7 mouse cellular contexts compared by ENCODE assay signal in genomic region chr17:88668452-88668851, GRCm38 (mm10). TPM values are rescaled to one million over a fixed set of nuclear protein-coding genes. Genes with fewer than 3 reads are reported as not detected.
DNase-seq lines count a peak whose midpoint lies in the region; ATAC-seq and TF ChIP-seq lines count a peak whose summit lies in the region.

Gtf2a1l (plus strand) TSS chr17:88668660.

- WGBS in embryonic facial prominence, embryonic 13.5 days: 34% methylated on average over 21 of the region's 21 CpGs
- 37% methylated on average over 21 of the region's 21 CpGs for WGBS in limb, embryonic 10.5 days
- WGBS in midbrain, embryonic 13.5 days: 31% methylated on average over 21 of the region's 21 CpGs
- WGBS in stomach, embryonic 14.5 days: 22% methylated on average over 21 of the region's 21 CpGs

- TF ChIP-seq RAD21 in CH12.LX (IDR thresholded peaks at IDR 0.05; ENCODE audit: low read depth, low read length): no peak

- no peak for DNase-seq in CH12.LX (ENCODE audit: extremely low read depth)
- peak; percentile 57 for DNase-seq in T-cell, adult 2 months (ENCODE audit: low spot score)
- peak; percentile 64 for DNase-seq in induced T-regulatory cell, adult 2 months (ENCODE audit: low read depth)
- peak; percentile 65 for DNase-seq in limb, embryonic 10.5 days (ENCODE audit: low spot score)

- no peak within 1 kb of the TSS for H3K27ac ChIP-seq in CH12.LX (ENCODE audit: insufficient read depth, low read depth)
- no peak within 1 kb of the TSS for H3K27ac ChIP-seq in embryonic facial prominence, embryonic 13.5 days
- H3K27ac ChIP-seq in limb, embryonic 10.5 days: peak within 1 kb of the TSS; percentile 73
- H3K27ac ChIP-seq in midbrain, embryonic 13.5 days: no peak within 1 kb of the TSS
- no peak within 1 kb of the TSS for H3K27ac ChIP-seq in stomach, embryonic 14.5 days (ENCODE audit: low read length)

- no peak within 1 kb of the TSS for H3K4me3 ChIP-seq in CH12.LX (replicated peaks in 1 of 3; ENCODE audit: low read depth in 2 of 3, low read length in 2 of 3, poor library complexity in 1 of 3)
- H3K4me3 ChIP-seq in embryonic facial prominence, embryonic 13.5 days: peak within 1 kb of the TSS; percentile 4; the same call in 1 of the 2 replicates
- peak within 1 kb of the TSS; percentile 32; the same call in 1 of the 2 replicates for H3K4me3 ChIP-seq in limb, embryonic 10.5 days
- no peak within 1 kb of the TSS for H3K4me3 ChIP-seq in midbrain, embryonic 13.5 days (replicated peaks)
- H3K4me3 ChIP-seq in stomach, embryonic 14.5 days (ENCODE audit: low read depth, low read length): 0 out of 2 replicates have a peak within 1 kb of the TSS, but pooled peaks have one; percentile 1

- no peaks in the 10 kb centered on the region for H3K36me3 ChIP-seq in CH12.LX (replicated peaks in 1 of 2; ENCODE audit: control insufficient read depth in 1 of 2, insufficient read depth in 1 of 2, low read length in 1 of 2)
- H3K36me3 ChIP-seq in embryonic facial prominence, embryonic 13.5 days: no peaks in the 10 kb centered on the region
- no peaks in the 10 kb centered on the region for H3K36me3 ChIP-seq in limb, embryonic 10.5 days
- no peaks in the 10 kb centered on the region for H3K36me3 ChIP-seq in midbrain, embryonic 13.5 days
- H3K36me3 ChIP-seq in stomach, embryonic 14.5 days (ENCODE audit: control insufficient read depth, insufficient read depth, low read length): no peaks in the 10 kb centered on the region

- no peak for TF ChIP-seq POLR2A in CH12.LX (IDR thresholded peaks at IDR 0.05; ENCODE audit: low read depth, low read length)

- peak within 1 kb of the TSS; percentile 64; the same call in 1 of the 2 replicates for H3K4me2 ChIP-seq in CH12.LX (ENCODE audit: insufficient read depth, low read depth, poor library complexity, severe bottlenecking)
- H3K4me2 ChIP-seq in embryonic facial prominence, embryonic 13.5 days: peak within 1 kb of the TSS; percentile 50
- H3K4me2 ChIP-seq in midbrain, embryonic 13.5 days (replicated peaks): peak within 1 kb of the TSS; percentile 27; the same call in 1 of the 2 replicates
- H3K4me2 ChIP-seq in stomach, embryonic 14.5 days (replicated peaks; ENCODE audit: low read depth, low read length): peak within 1 kb of the TSS; percentile 22

- no peak for ATAC-seq in embryonic facial prominence, embryonic 13.5 days (ENCODE audit: insufficient number of reproducible peaks, insufficient read depth, low FRiP score, low TSS enrichment, low read depth)
- peak; percentile 69 for ATAC-seq in midbrain, embryonic 13.5 days
- 0 out of 2 replicates have a peak, but pooled peaks have one; percentile 53 for ATAC-seq in stomach, embryonic 14.5 days (ENCODE audit: insufficient number of reproducible peaks, insufficient read depth, low FRiP score, low read depth)

- in situ Hi-C loops in CH12.LX (cut with MboI; ENCODE audit: low pct_ligation_motif_present, low pct_unique_long_range_greater_than_20kb, low sequenced_read_pairs): no loop called here

- H3K79me2 ChIP-seq in CH12.LX (replicated peaks; ENCODE audit: control insufficient read depth, extremely low read depth, insufficient read depth, poor library complexity, severe bottlenecking): no peaks in the 10 kb centered on the region

- dilution Hi-C loops in CH12.LX (cut with MboI; ENCODE audit: extremely low pct_ligation_motif_present, extremely low pct_unique_long_range_greater_than_20kb, low sequenced_read_pairs): no loop called here

- TF ChIP-seq CTCF in CH12.LX (conservative IDR thresholded peaks at IDR 0.05 in 1 of 2, IDR thresholded peaks at IDR 0.05 in 1 of 2; ENCODE audit: low read depth in 2 of 2, low read length in 2 of 2): no peak

- no peak for TF ChIP-seq EP300 in CH12.LX (IDR thresholded peaks at IDR 0.05; ENCODE audit: low read length)

- H3K9ac ChIP-seq in CH12.LX (ENCODE audit: insufficient read depth, low read depth): no peak within 1 kb of the TSS
- H3K9ac ChIP-seq in embryonic facial prominence, embryonic 13.5 days: no peak within 1 kb of the TSS
- no peak within 1 kb of the TSS for H3K9ac ChIP-seq in midbrain, embryonic 13.5 days (replicated peaks)
- no peak within 1 kb of the TSS for H3K9ac ChIP-seq in stomach, embryonic 14.5 days (replicated peaks; ENCODE audit: low read depth, low read length)

- no peaks in the 10 kb centered on the region for H3K27me3 ChIP-seq in CH12.LX (replicated peaks)
- H3K27me3 ChIP-seq in embryonic facial prominence, embryonic 13.5 days: no peaks in the 10 kb centered on the region; the same call in 1 of the 2 replicates
- H3K27me3 ChIP-seq in limb, embryonic 10.5 days (ENCODE audit: low read depth, poor library complexity, severe bottlenecking): no peaks in the 10 kb centered on the region
- peaks cover 5% of the 10 kb centered on the region; the same call in 1 of the 2 replicates for H3K27me3 ChIP-seq in midbrain, embryonic 13.5 days
- H3K27me3 ChIP-seq in stomach, embryonic 14.5 days (ENCODE audit: control insufficient read depth, insufficient read depth, low read length): no peaks in the 10 kb centered on the region

- H3K4me1 ChIP-seq in CH12.LX (ENCODE audit: control insufficient read depth in 1 of 2, insufficient read depth in 2 of 2): peaks cover 2 to 11% of the 10 kb centered on the region in 2 experiments; a peak in 2 of 4 replicates
- peaks cover 17% of the 10 kb centered on the region for H3K4me1 ChIP-seq in embryonic facial prominence, embryonic 13.5 days
- peaks cover 42% of the 10 kb centered on the region for H3K4me1 ChIP-seq in limb, embryonic 10.5 days
- H3K4me1 ChIP-seq in midbrain, embryonic 13.5 days (replicated peaks): peaks cover 14% of the 10 kb centered on the region
- no peaks in the 10 kb centered on the region for H3K4me1 ChIP-seq in stomach, embryonic 14.5 days (ENCODE audit: control insufficient read depth, insufficient read depth, low read length)

- H3K9me3 ChIP-seq in CH12.LX (replicated peaks; ENCODE audit: low read length): no peaks in the 10 kb centered on the region
- H3K9me3 ChIP-seq in embryonic facial prominence, embryonic 13.5 days: no peaks in the 10 kb centered on the region
- no peaks in the 10 kb centered on the region for H3K9me3 ChIP-seq in limb, embryonic 10.5 days (replicated peaks)
- H3K9me3 ChIP-seq in midbrain, embryonic 13.5 days: no peaks in the 10 kb centered on the region
- no peaks in the 10 kb centered on the region for H3K9me3 ChIP-seq in stomach, embryonic 14.5 days (ENCODE audit: control insufficient read depth, low read depth, low read length)

TF ChIP-seq in CH12.LX, 34 proteins besides CTCF, POLR2A, EP300 and RAD21:
- TF ChIP-seq MAZ (IDR thresholded peaks at IDR 0.05; ENCODE audit: low read depth, low read length) (no peak), BHLHE40 (IDR thresholded peaks at IDR 0.05; ENCODE audit: low read depth, low read length) (no peak), NRF1 (IDR thresholded peaks at IDR 0.05; ENCODE audit: low read depth, low read length) (peak; percentile 81)

RNA-seq across cellular contexts. Expression of gene Gtf2a1l, which starts in this region (rescaled TPM):
- total RNA-seq in CH12.LX (2012; rRNA removed) (0.08 TPM in 2 replicates), CH12.LX (2014; rRNA removed) (not detected in 2 replicates)
- polyA plus RNA-seq in CH12.LX (2012; ENCODE audit: insufficient read length, low read depth): not detected in 2 replicates
- 0.39 TPM in 1 of 2 replicates, not detected in the other for polyA plus RNA-seq in embryonic facial prominence, embryonic 13.5 days (2015; fragmentation: Nextera tagmentation; extraction: Ambion mirVana)
- polyA plus RNA-seq in limb, embryonic 10.5 days (2016; fragmentation: Nextera tagmentation; extraction: Ambion mirVana): 0.24 and 0.38 TPM in 2 replicates
- 0.12 and 0.28 TPM in 2 replicates for polyA plus RNA-seq in midbrain, embryonic 13.5 days (2015; fragmentation: Nextera tagmentation; extraction: Ambion mirVana)
- polyA plus RNA-seq in stomach, embryonic 14.5 days (2014; fragmentation: Nextera tagmentation; extraction: Ambion mirVana): 0.83 and 0.91 TPM in 2 replicates

Comparison
In these comparisons a context has a peak if more than half of its experiments do, and no peak if none do; other contexts are left out.
1. Peak in DNase-seq, H3K4me3 ChIP-seq and H3K27ac ChIP-seq in limb, embryonic 10.5 days; RNA of the gene not detected or under 1 TPM.
2. Peak in ATAC-seq and H3K4me2 ChIP-seq in midbrain, embryonic 13.5 days; RNA of the gene not detected or under 1 TPM.
3. Peak in ATAC-seq, H3K4me3 ChIP-seq and H3K4me2 ChIP-seq in stomach, embryonic 14.5 days; RNA of the gene not detected or under 1 TPM.